Mouse (Mus musculus): ENCODE results near the gene Ctrl. TPM values are rescaled to one million over a fixed set of nuclear protein-coding genes. Genes with fewer than 3 reads are reported as not detected.
"Not testable (repeated sequence)": the region's sequence is repeated elsewhere in the genome, so short reads cannot be mapped to it uniquely, and the experiment has no call there.

Ctrl gene
- 1 to 10 TPM in 1 of 4 experiments, under 1 TPM in 2, not detected in 1; 0.67 to 1.2 (median 0.98) TPM for total RNA-seq (2022)

GRCm38 (mm10) chr8:105933762-105934161, at the start of gene Ctrl:
Gene Ctrl (minus strand): TSS chr8:105933862.
- DNase-seq (ENCODE audit: low spot score in 2 of 2) = no peak

GRCm38 (mm10) chr8:105983406-105983805, 49.7 kb upstream of the Ctrl start:
- not testable (repeated sequence) for DNase-seq (ENCODE audit: low spot score in 2 of 2)

- DNase-seq (ENCODE audit: low spot score in 2 of 2) = no peak
These were observed 47.5 kb upstream of the Ctrl start for GRCm38 (mm10) chr8:105981146-105981545.

GRCm38 (mm10) chr8:105979325-105979724, 45.7 kb upstream of the Ctrl start, which contains the start of gene Dpep3:
Gene Dpep3 (minus strand): TSS chr8:105979429.
- DNase-seq (ENCODE audit: low spot score in 2 of 2) = no peak

- no peak for DNase-seq (ENCODE audit: low spot score in 2 of 2)
These were observed 41.7 kb upstream of the Ctrl start for GRCm38 (mm10) chr8:105975363-105975762.

GRCm38 (mm10) chr8:105971019-105971720, 37.5 kb upstream of the Ctrl start:
- DNase-seq (ENCODE audit: low spot score in 2 of 2) = no peak

- DNase-seq (ENCODE audit: low spot score in 2 of 2) = no peak
These were observed 35.7 kb upstream of the Ctrl start for GRCm38 (mm10) chr8:105969367-105969766.

- DNase-seq (ENCODE audit: low spot score in 2 of 2) = no peak
These were observed 33.1 kb upstream of the Ctrl start for GRCm38 (mm10) chr8:105966692-105967311.

GRCm38 (mm10) chr8:105965905-105966341, 32.3 kb upstream of the Ctrl start, which contains the start of gene Slc12a4:
Gene Slc12a4 (minus strand): TSS chr8:105966097.
- DNase-seq (ENCODE audit: low spot score in 2 of 2) = no peak

- no peak for DNase-seq (ENCODE audit: low spot score in 2 of 2)
These were observed 31.7 kb upstream of the Ctrl start for GRCm38 (mm10) chr8:105965266-105965904.

GRCm38 (mm10) chr8:105964506-105965265, 31.0 kb upstream of the Ctrl start:
- no peak for DNase-seq (ENCODE audit: low spot score in 2 of 2)

GRCm38 (mm10) chr8:105961536-105961935, 27.9 kb upstream of the Ctrl start:
- no peak for DNase-seq (ENCODE audit: low spot score in 2 of 2)

- no peak for DNase-seq (ENCODE audit: low spot score in 2 of 2)
These were observed 27.4 kb upstream of the Ctrl start for GRCm38 (mm10) chr8:105961101-105961500.

- no peak for DNase-seq (ENCODE audit: low spot score in 2 of 2)
These were observed 25.7 kb upstream of the Ctrl start for GRCm38 (mm10) chr8:105959350-105959749.

- DNase-seq (ENCODE audit: low spot score in 2 of 2) = no peak
These were observed 24.2 kb upstream of the Ctrl start for GRCm38 (mm10) chr8:105957813-105958212.

- DNase-seq (ENCODE audit: low spot score in 2 of 2) = no peak
These were observed 22.9 kb upstream of the Ctrl start for GRCm38 (mm10) chr8:105956556-105956955.

- DNase-seq (ENCODE audit: low spot score in 2 of 2) = no peak
These were observed 17.5 kb upstream of the Ctrl start for GRCm38 (mm10) chr8:105951057-105951659.

- no peak for DNase-seq (ENCODE audit: low spot score in 2 of 2)
These were observed 15.7 kb upstream of the Ctrl start for GRCm38 (mm10) chr8:105949350-105949749.

- no peak for DNase-seq (ENCODE audit: low spot score in 2 of 2)
These were observed 9.7 kb upstream of the Ctrl start, which contains the start of gene Lcat for GRCm38 (mm10) chr8:105943321-105943739. Gene Lcat (minus strand): TSS chr8:105943382.

- DNase-seq (ENCODE audit: low spot score in 2 of 2) = no peak
These were observed 8.9 kb upstream of the Ctrl start for GRCm38 (mm10) chr8:105942542-105942941.

- no peak for DNase-seq (ENCODE audit: low spot score in 2 of 2)
These were observed 8.4 kb upstream of the Ctrl start for GRCm38 (mm10) chr8:105942026-105942425.
